Mouse (Mus musculus) limb, embryonic 15.5 days (tissue): Measurements from ENCODE around the gene Cers6. TPM values are rescaled to one million over a fixed set of nuclear protein-coding genes. Genes with fewer than 3 reads are reported as not detected.

Experiments
- ATAC-seq: fragments of 200-750 bp; cut with Nextera tagmentation; 2 replicates; pipeline ENCODE4 v1.8.0; 2017; ENCODE audit warnings: low read depth, moderate TSS enrichment; ENCODE audit not compliant: insufficient number of reproducible peaks, low FRiP score, low TSS enrichment
- H3K27ac ChIP-seq: fragments of 300-500 bp; sonication (generic); 2 replicates; pipeline ENCODE4 v1.5.1; 2015; ENCODE audit warnings: moderate library complexity, mild to moderate bottlenecking, inconsistent platforms
- H3K27me3 ChIP-seq: fragments of 300-500 bp; sonication (generic); 2 replicates; pipeline ENCODE4 v1.6.1; 2015; ENCODE audit warnings: inconsistent platforms
- H3K36me3 ChIP-seq: fragments of 300-500 bp; sonication (generic); 2 replicates; pipeline ENCODE4 v1.6.1; 2015; ENCODE audit warnings: inconsistent platforms
- H3K4me1 ChIP-seq: fragments of 300-500 bp; sonication (generic); 2 replicates; pipeline ENCODE4 v1.6.1; 2015; ENCODE audit warnings: inconsistent platforms
- H3K4me2 ChIP-seq: fragments of 300-500 bp; sonication (generic); 2 replicates; pipeline ENCODE4 v1.6.1; 2015; ENCODE audit warnings: mild to moderate bottlenecking, inconsistent platforms
- H3K4me3 ChIP-seq: fragments of 300-500 bp; sonication (generic); 2 replicates; pipeline ENCODE4 v1.5.1; 2015; ENCODE audit warnings: mild to moderate bottlenecking, inconsistent platforms
- H3K9ac ChIP-seq: fragments of 300-500 bp; sonication (generic); 2 replicates; pipeline ENCODE4 v1.6.1; 2015; ENCODE audit warnings: inconsistent platforms
- H3K9me3 ChIP-seq: fragments of 300-500 bp; sonication (generic); 2 replicates; pipeline ENCODE4 v1.6.1; 2016; ENCODE audit warnings: inconsistent platforms
- WGBS: fragments of 180-500 bp; shearing (Covaris S2); methylation state at CpG from one replicate; pipeline ENCODE4 v1.1.7; 2015; 5-methylcytosine and 5-hydroxymethylcytosine counted together
- polyA plus RNA-seq: library from polyadenylated mRNA; unstranded; fragments of >200 nt; fragmentation: Nextera tagmentation; extraction: Ambion mirVana; gene quantifications from 2 replicates; pipeline ENCODE4 v1.2.1, GENCODE M21; 2015

Cers6 gene
- polyA plus RNA-seq, 1 experiment from 2014 or later, result 27.6 TPM

GRCm38 (mm10) chr2:69134186-69134585 is 272.9 kb downstream of the Cers6 start:
- Histone ChIP-seq H3K9ac (no peak overlapping the region), H3K4me2 (no peak overlapping the region), H3K4me3 (no peak overlapping the region), H3K36me3 (no peaks in the 10 kb centered on the region), H3K27me3 (no peaks in the 10 kb centered on the region), H3K4me1 (peaks cover 7% of the 10 kb centered on the region; the same call in 1 of the 2 replicates), H3K9me3 (no peaks in the 10 kb centered on the region), H3K27ac (no peak overlapping the region)
- WGBS, result 70% methylated on average over 1 of the region's 1 CpGs
- no peak for ATAC-seq

- H3K4me3 ChIP-seq, result no peak overlapping the region
- WGBS, result 53% methylated on average over 9 of the region's 9 CpGs
- no peak overlapping the region for H3K4me2 ChIP-seq
- no peak overlapping the region for H3K9ac ChIP-seq
- no peaks in the 10 kb centered on the region for H3K36me3 ChIP-seq
- no peaks in the 10 kb centered on the region for H3K27me3 ChIP-seq
- no peak for ATAC-seq
- no peaks in the 10 kb centered on the region for H3K9me3 ChIP-seq
- no peak overlapping the region for H3K27ac ChIP-seq
- H3K4me1 ChIP-seq, result peaks cover 7% of the 10 kb centered on the region; the same call in 1 of the 2 replicates
These were observed 273.7 kb downstream of the Cers6 start for GRCm38 (mm10) chr2:69134937-69135336.

GRCm38 (mm10) chr2:69135661-69136576 is 274.7 kb downstream of the Cers6 start, which contains the start of gene Nostrin:
Nostrin (plus strand) TSS chr2:69135800.
- peak within 1 kb of the TSS; percentile 25; the same call in 1 of the 2 replicates for H3K4me2 ChIP-seq
- H3K27me3 ChIP-seq, result no peaks in the 10 kb centered on the region
- H3K36me3 ChIP-seq, result no peaks in the 10 kb centered on the region
- 42% methylated on average over 15 of the region's 15 CpGs for WGBS
- H3K9ac ChIP-seq, result no peak within 1 kb of the TSS
- H3K4me3 ChIP-seq, result peak within 1 kb of the TSS; percentile 11; the same call in 1 of the 2 replicates
- no peaks in the 10 kb centered on the region for H3K9me3 ChIP-seq
- no peak for ATAC-seq
- no peak within 1 kb of the TSS for H3K27ac ChIP-seq
- H3K4me1 ChIP-seq, result peaks cover 7% of the 10 kb centered on the region; the same call in 1 of the 2 replicates

GRCm38 (mm10) chr2:69137406-69138084 is 276.3 kb downstream of the Cers6 start:
- Histone ChIP-seq H3K9ac (no peak overlapping the region), H3K4me2 (no peak overlapping the region), H3K27me3 (no peaks in the 10 kb centered on the region), H3K4me3 (no peak overlapping the region), H3K27ac (no peak overlapping the region), H3K4me1 (peaks cover 7% of the 10 kb centered on the region; the same call in 1 of the 2 replicates), H3K9me3 (no peaks in the 10 kb centered on the region), H3K36me3 (no peaks in the 10 kb centered on the region)
- 91% methylated on average over 10 of the region's 10 CpGs for WGBS
- ATAC-seq, result no peak

GRCm38 (mm10) chr2:69138759-69139158 is 277.5 kb downstream of the Cers6 start:
- Histone ChIP-seq H3K9me3 (no peaks in the 10 kb centered on the region), H3K4me1 (peaks cover 7% of the 10 kb centered on the region; the same call in 1 of the 2 replicates), H3K36me3 (no peaks in the 10 kb centered on the region), H3K4me2 (no peak overlapping the region), H3K27me3 (no peaks in the 10 kb centered on the region), H3K4me3 (no peak overlapping the region), H3K9ac (no peak overlapping the region), H3K27ac (no peak overlapping the region)
- 48% methylated on average over 4 of the region's 4 CpGs for WGBS
- no peak for ATAC-seq

- H3K4me2 ChIP-seq, result no peak overlapping the region
- ATAC-seq, result no peak
- no peak overlapping the region for H3K27ac ChIP-seq
- WGBS, result 72% methylated on average over 2 of the region's 2 CpGs
- peaks cover 7% of the 10 kb centered on the region; the same call in 1 of the 2 replicates for H3K4me1 ChIP-seq
- H3K27me3 ChIP-seq, result no peaks in the 10 kb centered on the region
- no peaks in the 10 kb centered on the region for H3K36me3 ChIP-seq
- no peaks in the 10 kb centered on the region for H3K9me3 ChIP-seq
- no peak overlapping the region for H3K4me3 ChIP-seq
- H3K9ac ChIP-seq, result no peak overlapping the region
These were observed 279.0 kb downstream of the Cers6 start for GRCm38 (mm10) chr2:69140215-69140614.

- Histone ChIP-seq H3K4me1 (peaks cover 5% of the 10 kb centered on the region; the same call in 1 of the 2 replicates), H3K9ac (no peak overlapping the region), H3K27ac (no peak overlapping the region), H3K4me3 (no peak overlapping the region), H3K9me3 (no peaks in the 10 kb centered on the region), H3K27me3 (no peaks in the 10 kb centered on the region), H3K4me2 (no peak overlapping the region), H3K36me3 (no peaks in the 10 kb centered on the region)
- ATAC-seq, result no peak
- 84% methylated on average over 4 of the region's 4 CpGs for WGBS
These were observed 279.6 kb downstream of the Cers6 start for GRCm38 (mm10) chr2:69140816-69141215.

GRCm38 (mm10) chr2:69148691-69149090 is 287.4 kb downstream of the Cers6 start:
- no peaks in the 10 kb centered on the region for H3K4me1 ChIP-seq
- 57% methylated on average over 3 of the region's 3 CpGs for WGBS
- 0 out of 2 replicates have a peak, but pooled peaks have one; percentile 14 for ATAC-seq
- H3K4me3 ChIP-seq, result no peak overlapping the region
- H3K36me3 ChIP-seq, result no peaks in the 10 kb centered on the region
- H3K4me2 ChIP-seq, result no peak overlapping the region
- no peak overlapping the region for H3K9ac ChIP-seq
- H3K9me3 ChIP-seq, result no peaks in the 10 kb centered on the region
- H3K27ac ChIP-seq, result no peak overlapping the region
- no peaks in the 10 kb centered on the region for H3K27me3 ChIP-seq

- H3K9ac ChIP-seq, result no peak overlapping the region
- H3K4me2 ChIP-seq, result no peak overlapping the region
- no peaks in the 10 kb centered on the region for H3K36me3 ChIP-seq
- no peaks in the 10 kb centered on the region for H3K9me3 ChIP-seq
- H3K27ac ChIP-seq, result no peak overlapping the region
- H3K4me1 ChIP-seq, result no peaks in the 10 kb centered on the region
- H3K4me3 ChIP-seq, result no peak overlapping the region
- 78% methylated on average over 10 of the region's 10 CpGs for WGBS
- 0 out of 2 replicates have a peak, but pooled peaks have one; percentile 55 for ATAC-seq
- no peaks in the 10 kb centered on the region for H3K27me3 ChIP-seq
These were observed 287.9 kb downstream of the Cers6 start for GRCm38 (mm10) chr2:69149154-69149553.

GRCm38 (mm10) chr2:69150841-69151240 is 289.6 kb downstream of the Cers6 start:
- Histone ChIP-seq H3K9me3 (no peaks in the 10 kb centered on the region), H3K4me2 (no peak overlapping the region), H3K4me3 (no peak overlapping the region), H3K9ac (no peak overlapping the region), H3K27ac (no peak overlapping the region), H3K36me3 (no peaks in the 10 kb centered on the region), H3K27me3 (no peaks in the 10 kb centered on the region), H3K4me1 (no peaks in the 10 kb centered on the region)
- 81% methylated on average over 5 of the region's 5 CpGs for WGBS
- ATAC-seq, result no peak

- H3K9ac ChIP-seq, result no peak overlapping the region
- ATAC-seq, result peak; percentile 44; the same call in 1 of the 2 replicates
- no peaks in the 10 kb centered on the region for H3K36me3 ChIP-seq
- no peak overlapping the region for H3K27ac ChIP-seq
- H3K27me3 ChIP-seq, result no peaks in the 10 kb centered on the region
- H3K4me2 ChIP-seq, result no peak overlapping the region
- no peak overlapping the region for H3K4me3 ChIP-seq
- H3K4me1 ChIP-seq, result no peaks in the 10 kb centered on the region
- WGBS, result 49% methylated on average over 3 of the region's 3 CpGs
- no peaks in the 10 kb centered on the region for H3K9me3 ChIP-seq
These were observed 294.6 kb downstream of the Cers6 start for GRCm38 (mm10) chr2:69155861-69156260.

GRCm38 (mm10) chr2:69156283-69156682 is 295.0 kb downstream of the Cers6 start:
- WGBS, result 57% methylated on average over 7 of the region's 7 CpGs
- Histone ChIP-seq H3K36me3 (no peaks in the 10 kb centered on the region), H3K4me1 (no peaks in the 10 kb centered on the region), H3K9me3 (no peaks in the 10 kb centered on the region), H3K9ac (no peak overlapping the region), H3K4me2 (no peak overlapping the region), H3K27ac (no peak overlapping the region), H3K4me3 (no peak overlapping the region), H3K27me3 (no peaks in the 10 kb centered on the region)
- no peak for ATAC-seq
